Mouse (Mus musculus) gastrocnemius, postnatal 25 days (tissue): Measurements from ENCODE around the gene Tead1. TPM values are rescaled to one million over a fixed set of nuclear protein-coding genes. Genes with fewer than 3 reads are reported as not detected.
"Not testable (repeated sequence)": the region's sequence is repeated elsewhere in the genome, so short reads cannot be mapped to it uniquely, and the experiment has no call there.

Source experiments
- DNase-seq: peaks from one replicate; pipeline ENCODE4 v3.0.0; 2022
- microRNA-seq, 2 experiments: library from miRNA; unstranded; fragments of <30 nt; microRNA quantifications; one replicate each; pipeline ENCODE4 v1.2.0; 2021; ENCODE audit warnings: borderline replicate concordance in 2 of 2
- total RNA-seq, 2 experiments: library from RNA; stranded (reverse); gene quantifications; 1 replicate in 1 of 2; 2 replicates in 1 of 2; pipeline ENCODE4 v1.2.3; 2021

The Tead1 gene
- total RNA-seq, 2 experiments from 2014 or later, result 159 to 210 TPM

GRCm38 (mm10) chr7:112922801-112923200 lies 243.7 kb downstream of the Tead1 start:
- DNase-seq, result no peak

- DNase-seq, result no peak
These were observed 244.6 kb downstream of the Tead1 start for GRCm38 (mm10) chr7:112923712-112924111.

GRCm38 (mm10) chr7:112930669-112931068 lies 251.6 kb downstream of the Tead1 start:
- DNase-seq, result no peak

GRCm38 (mm10) chr7:112935876-112936275 lies 256.8 kb downstream of the Tead1 start:
- DNase-seq, result not testable (repeated sequence)

- DNase-seq, result no peak
These were observed 258.0 kb downstream of the Tead1 start for GRCm38 (mm10) chr7:112937089-112937488.

- no peak for DNase-seq
These were observed 259.8 kb downstream of the Tead1 start for GRCm38 (mm10) chr7:112938959-112939358.

- no peak for DNase-seq
These were observed 263.4 kb downstream of the Tead1 start for GRCm38 (mm10) chr7:112942567-112942966.

- no peak for DNase-seq
These were observed 263.9 kb downstream of the Tead1 start for GRCm38 (mm10) chr7:112943056-112943455.

GRCm38 (mm10) chr7:112946706-112947105 lies 267.6 kb downstream of the Tead1 start:
- no peak for DNase-seq

- peak; percentile 81 for DNase-seq
These were observed 274.7 kb downstream of the Tead1 start, which contains the start of gene Rassf10 for GRCm38 (mm10) chr7:112953777-112954291. Gene Rassf10, plus strand, starts transcription at chr7:112953962.

- no peak for DNase-seq
These were observed 275.4 kb downstream of the Tead1 start for GRCm38 (mm10) chr7:112954351-112955102.

- peak; percentile 10 for DNase-seq
These were observed 276.1 kb downstream of the Tead1 start for GRCm38 (mm10) chr7:112955103-112955827.

- DNase-seq, result no peak
These were observed 276.8 kb downstream of the Tead1 start for GRCm38 (mm10) chr7:112955955-112956354.

Small RNA genes lying within 50 kb of the gene (microRNA-seq; reads per million reads assigned to microRNA genes)
- gene Gm44462, result 0 reads per million in 2 experiments
